Mouse (Mus musculus) midbrain, postnatal 0 days (tissue): Measurements from ENCODE around the gene Pdia3. TPM values are rescaled to one million over a fixed set of nuclear protein-coding genes. Genes with fewer than 3 reads are reported as not detected.

Experiments used
- ATAC-seq: fragments of 200-750 bp; cut with Nextera tagmentation; 2 replicates; pipeline ENCODE4 v1.8.0; 2017; ENCODE audit warnings: moderate number of reproducible peaks, mild to moderate bottlenecking, moderate TSS enrichment, moderate library complexity; ENCODE audit not compliant: low FRiP score
- DNase-seq: peaks from one replicate; pipeline ENCODE4 v3.0.0-alpha.2; 2015; ENCODE audit warnings: low spot score
- H3K27ac ChIP-seq: fragments of 300-500 bp; sonication (generic); 2 replicates; pipeline ENCODE4 v1.5.1; 2014; ENCODE audit warnings: low read depth, mild to moderate bottlenecking, low read length, mixed read lengths
- H3K27me3 ChIP-seq: fragments of 300-500 bp; sonication (generic); 2 replicates; pipeline ENCODE4 v1.6.1; 2014; ENCODE audit warnings: low read length, control low read depth, mixed read lengths; ENCODE audit not compliant: insufficient read depth
- H3K36me3 ChIP-seq: fragments of 300-500 bp; sonication (generic); 2 replicates; pipeline ENCODE4 v1.6.1; 2014; ENCODE audit warnings: low read length, control low read depth, mixed read lengths; ENCODE audit not compliant: insufficient read depth
- H3K4me1 ChIP-seq: fragments of 300-500 bp; sonication (generic); 2 replicates; pipeline ENCODE4 v1.6.1; 2014; ENCODE audit warnings: mild to moderate bottlenecking, control low read depth, antibody characterized with exemption, low read length, mixed read lengths; ENCODE audit not compliant: insufficient read depth
- H3K4me2 ChIP-seq: fragments of 300-500 bp; sonication (generic); 2 replicates; pipeline ENCODE4 v1.6.1; 2014; ENCODE audit warnings: low read depth, mild to moderate bottlenecking, low read length, mixed read lengths; ENCODE audit not compliant: poor library complexity, severe bottlenecking
- H3K4me3 ChIP-seq: fragments of 300-500 bp; sonication (generic); 2 replicates; pipeline ENCODE4 v1.5.1; 2014; ENCODE audit warnings: low read depth, mild to moderate bottlenecking, low read length, moderate library complexity
- H3K9ac ChIP-seq: fragments of 300-500 bp; sonication (generic); replicated peaks from 2 replicates; pipeline ENCODE4 v1.6.1; 2014; ENCODE audit warnings: mild to moderate bottlenecking, low read length, moderate library complexity, mixed read lengths; ENCODE audit not compliant: poor library complexity, severe bottlenecking
- H3K9me3 ChIP-seq: fragments of 300-500 bp; sonication (generic); 2 replicates; pipeline ENCODE4 v1.6.1; 2016; ENCODE audit warnings: low read length, control low read depth
- CTCF ChIP-seq: IDR thresholded peaks from 2 replicates; pipeline ENCODE4 v1.5.1; 2016; ENCODE audit warnings: antibody characterized with exemption, mild to moderate bottlenecking
- WGBS: fragments of 180-500 bp; shearing (Covaris S2); extraction: QIAGEN DNeasy Blood & Tissue Kit; methylation state at CpG from one replicate; pipeline ENCODE4 v1.1.7; 2014; 5-methylcytosine and 5-hydroxymethylcytosine counted together
- polyA plus RNA-seq: library from polyadenylated mRNA; unstranded; fragments of >200 nt; fragmentation: Nextera tagmentation; extraction: Ambion mirVana; gene quantifications from 2 replicates; pipeline ENCODE4 v1.2.1, GENCODE M21; 2015
- total RNA-seq: library from RNA; depleted of rRNA; stranded (reverse); fragments of >200 nt; gene quantifications from 2 replicates; pipeline ENCODE4 v1.2.3, GENCODE M21; 2014

Gene Pdia3
- total and polyA plus RNA-seq, 2 experiments from 2014 or later, result 61.9 to 301 TPM

- 84% methylated on average over 3 of the region's 3 CpGs for WGBS
- Histone ChIP-seq H3K9me3 (no peaks in the 10 kb centered on the region), H3K4me1 (peaks cover 9% of the 10 kb centered on the region; the same call in 1 of the 2 replicates), H3K9ac (no peak overlapping the region), H3K27me3 (no peaks in the 10 kb centered on the region), H3K36me3 (peaks cover 5% of the 10 kb centered on the region; the same call in 1 of the 2 replicates), H3K27ac (no peak overlapping the region), H3K4me2 (peak overlapping the region; percentile 45), H3K4me3 (no peak overlapping the region)
- TF ChIP-seq CTCF, result no peak
- DNase-seq (no peak), ATAC-seq (no peak)
These were observed 2.0 kb downstream of the Pdia3 start for GRCm38 (mm10) chr2:121415591-121415990.

DNA sequence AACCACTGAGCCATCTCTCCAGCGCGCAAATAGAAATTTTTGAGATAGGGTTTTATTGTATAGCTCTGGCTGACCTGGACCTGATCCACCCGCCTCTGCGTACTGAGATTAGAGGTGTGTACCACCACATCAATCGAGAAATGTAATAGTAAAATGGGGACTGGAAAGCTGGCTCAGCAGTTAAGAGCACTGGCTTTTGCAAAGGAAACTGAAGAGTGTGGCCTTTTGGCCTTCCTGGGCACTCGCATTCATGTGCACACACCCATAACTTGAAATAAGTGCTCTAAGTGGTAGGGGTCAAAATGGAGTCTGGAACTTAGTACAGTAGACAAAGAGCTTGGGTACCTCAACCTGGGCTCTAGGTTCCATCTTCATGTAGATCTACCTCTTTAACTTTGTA lies 2.8 kb downstream of the Pdia3 start:
- 94% methylated on average over 6 of the region's 6 CpGs for whole genome bisulfite sequencing
- no peak for DNase-seq
- Histone ChIP-seq H3K27me3 (no peaks in the 10 kb centered on the region), H3K36me3 (peaks cover 5% of the 10 kb centered on the region; the same call in 1 of the 2 replicates), H3K4me3 (no peak overlapping the region), H3K9ac (no peak overlapping the region), H3K9me3 (no peaks in the 10 kb centered on the region), H3K27ac (no peak overlapping the region), H3K4me1 (peaks cover 9% of the 10 kb centered on the region; the same call in 1 of the 2 replicates), H3K4me2 (no peak overlapping the region)
- no peak for ATAC-seq
- no peak for TF ChIP-seq CTCF

- Histone ChIP-seq H3K27me3 (no peaks in the 10 kb centered on the region), H3K27ac (no peak overlapping the region), H3K9ac (no peak overlapping the region), H3K9me3 (no peaks in the 10 kb centered on the region), H3K36me3 (peaks cover 10% of the 10 kb centered on the region; the same call in 1 of the 2 replicates), H3K4me2 (no peak overlapping the region), H3K4me3 (no peak overlapping the region), H3K4me1 (peaks cover 9% of the 10 kb centered on the region; the same call in 1 of the 2 replicates)
- 91% methylated on average over 3 of the region's 3 CpGs for WGBS
- DNase-seq (no peak), ATAC-seq (no peak)
- TF ChIP-seq CTCF, result no peak
These were observed 4.9 kb downstream of the Pdia3 start for GRCm38 (mm10) chr2:121418476-121418875.

- no peak overlapping the region for H3K27ac ChIP-seq
- ATAC-seq, result no peak
- no peaks in the 10 kb centered on the region for H3K4me1 ChIP-seq
- no peak overlapping the region for H3K9ac ChIP-seq
- no peak for TF ChIP-seq CTCF
- peaks cover 25% of the 10 kb centered on the region for H3K36me3 ChIP-seq
- H3K4me2 ChIP-seq, result no peak overlapping the region
- 93% methylated on average over 2 of the region's 2 CpGs for WGBS
- no peaks in the 10 kb centered on the region for H3K27me3 ChIP-seq
- no peaks in the 10 kb centered on the region for H3K9me3 ChIP-seq
- DNase-seq, result no peak
- H3K4me3 ChIP-seq, result no peak overlapping the region
These were observed 9.6 kb downstream of the Pdia3 start for GRCm38 (mm10) chr2:121423166-121423565.

DNA sequence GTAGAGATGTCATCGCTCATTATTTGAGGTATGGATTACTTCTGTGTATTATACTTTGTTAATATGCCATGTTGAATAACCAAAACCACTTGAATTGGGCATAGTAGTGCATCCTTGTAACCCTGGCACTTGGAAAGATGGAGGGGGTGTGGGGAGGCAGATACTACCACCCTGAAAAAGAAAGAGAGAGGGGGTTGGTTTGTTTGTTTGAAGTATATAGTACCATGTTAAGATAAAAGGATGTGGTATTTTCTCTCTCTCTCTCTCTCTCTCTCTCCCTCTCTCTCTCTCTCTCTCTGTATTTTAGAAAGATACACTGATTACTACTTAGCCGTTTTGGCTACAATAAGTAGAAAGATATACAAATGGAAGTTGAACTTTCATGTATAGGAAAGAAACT lies 12.3 kb downstream of the Pdia3 start:
- TF ChIP-seq CTCF, result no peak
- 97% methylated on average over 2 of the region's 2 CpGs for WGBS

DNA sequence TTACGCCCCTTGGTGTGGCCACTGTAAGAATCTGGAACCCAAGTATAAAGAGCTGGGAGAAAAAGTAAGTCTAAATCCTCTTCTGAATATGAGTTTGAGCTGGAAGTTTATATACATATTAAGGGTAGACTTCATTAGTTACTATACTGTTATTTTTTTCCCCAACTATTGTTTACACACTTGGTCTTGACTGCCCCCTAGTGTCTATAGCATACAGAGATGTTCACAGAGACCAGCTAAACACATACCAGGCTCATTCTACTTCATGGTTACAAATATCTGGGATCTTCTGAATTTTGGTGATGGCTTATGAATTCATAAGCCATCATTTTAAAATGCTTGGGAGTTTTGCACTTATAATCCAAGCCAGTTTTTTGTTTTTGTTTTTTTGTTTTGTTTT lies 21.3 kb downstream of the Pdia3 start:
- no peaks in the 10 kb centered on the region for H3K9me3 ChIP-seq
- H3K4me3 ChIP-seq, result no peak overlapping the region
- DNase-seq (peak; percentile 49), ATAC-seq (no peak)
- H3K9ac ChIP-seq, result no peak overlapping the region
- TF ChIP-seq CTCF, result peak; percentile 65
- H3K36me3 ChIP-seq, result peaks cover 57% of the 10 kb centered on the region
- H3K27ac ChIP-seq, result no peak overlapping the region
- no peaks in the 10 kb centered on the region for H3K27me3 ChIP-seq
- 100% methylated on average over 1 of the region's 1 CpGs for WGBS
- H3K4me1 ChIP-seq, result no peaks in the 10 kb centered on the region
- no peak overlapping the region for H3K4me2 ChIP-seq

More for the DNA sequence above, 12.3 kb downstream of the Pdia3 start:
- no peak overlapping the region for H3K27ac ChIP-seq
- no peak overlapping the region for H3K4me3 ChIP-seq
- no peaks in the 10 kb centered on the region for H3K27me3 ChIP-seq
- no peak for ATAC-seq
- no peak overlapping the region for H3K4me2 ChIP-seq
- no peaks in the 10 kb centered on the region for H3K9me3 ChIP-seq
- H3K4me1 ChIP-seq, result no peaks in the 10 kb centered on the region
- DNase-seq, result no peak
- H3K9ac ChIP-seq, result no peak overlapping the region
- H3K36me3 ChIP-seq, result peaks cover 30% of the 10 kb centered on the region
